Mouse (Mus musculus) C2C12 (cell line): Measurements from ENCODE around the gene Rps6kc1.

ENCODE experiments used
- CEBPB ChIP-seq: IDR thresholded peaks from one replicate; pipeline ENCODE4 v1.6.1; 2011; ENCODE audit warnings: low read depth, mild to moderate bottlenecking, control low read depth, moderate library complexity
- CTCF ChIP-seq: IDR thresholded peaks from one replicate; pipeline ENCODE4 v1.5.1; 2011; ENCODE audit not compliant: control insufficient read depth, insufficient read depth, insufficient read length
- FOSL1 ChIP-seq: IDR thresholded peaks from one replicate; pipeline ENCODE4 v1.8.0; 2011; ENCODE audit warnings: mild to moderate bottlenecking, low read length; ENCODE audit not compliant: poor library complexity, insufficient read depth, severe bottlenecking
- MAX ChIP-seq: IDR thresholded peaks from one replicate; pipeline ENCODE4 v1.6.1; 2011; ENCODE audit warnings: mild to moderate bottlenecking, control low read depth
- MYOD1 ChIP-seq: IDR thresholded peaks from one replicate; pipeline ENCODE4 v1.6.1; 2011; ENCODE audit warnings: low read depth; ENCODE audit not compliant: control insufficient read depth, insufficient read length
- MYOG ChIP-seq: IDR thresholded peaks from one replicate; pipeline ENCODE4 v1.6.1; 2011; ENCODE audit not compliant: control insufficient read depth, insufficient read length; ENCODE audit errors: extremely low read depth
- USF1 ChIP-seq: IDR thresholded peaks from one replicate; pipeline ENCODE4 v1.6.1; 2011; ENCODE audit warnings: low read depth, mild to moderate bottlenecking, control low read depth, moderate library complexity

- TF ChIP-seq USF1 (no peak), CTCF (no peak), MAX (no peak), CEBPB (no peak), FOSL1 (no peak), MYOD1 (no peak), MYOG (no peak)
These were observed 23.5 kb downstream of the Rps6kc1 start for GRCm38 (mm10) chr1:190888031-190888430.
